Comparison of ENCODE assay signal across 8 mouse cellular contexts in genomic region chr19:40401213-40401612, GRCm38 (mm10).
DNase-seq lines count a peak whose midpoint lies in the region; ATAC-seq lines count a peak whose summit lies in the region.

No protein-coding gene starts in this region.

- peaks cover 3% of the 10 kb centered on the region; the same call in 1 of the 2 replicates for H3K36me3 ChIP-seq in forebrain, embryonic 15.5 days
- no peaks in the 10 kb centered on the region for H3K36me3 ChIP-seq in forebrain, embryonic 14.5 days (ENCODE audit: control insufficient read depth, insufficient read depth, low read length)
- no peaks in the 10 kb centered on the region for H3K36me3 ChIP-seq in lung, embryonic 16.5 days (ENCODE audit: control insufficient read depth, insufficient read depth, low read length)

- no peaks in the 10 kb centered on the region for H3K27me3 ChIP-seq in forebrain, embryonic 15.5 days
- no peaks in the 10 kb centered on the region for H3K27me3 ChIP-seq in forebrain, embryonic 14.5 days (replicated peaks; ENCODE audit: control insufficient read depth, insufficient read depth, low read length)
- no peaks in the 10 kb centered on the region for H3K27me3 ChIP-seq in lung, embryonic 16.5 days (ENCODE audit: control insufficient read depth, insufficient read depth, low read depth, low read length)

- no peak overlapping the region for H3K4me2 ChIP-seq in forebrain, embryonic 15.5 days (replicated peaks)
- no peak overlapping the region for H3K4me2 ChIP-seq in forebrain, embryonic 14.5 days (ENCODE audit: low read length)
- no peak overlapping the region for H3K4me2 ChIP-seq in lung, embryonic 16.5 days (ENCODE audit: low read depth, low read length)

- H3K9ac ChIP-seq in forebrain, embryonic 15.5 days (replicated peaks) = no peak overlapping the region
- no peak overlapping the region for H3K9ac ChIP-seq in forebrain, embryonic 14.5 days (ENCODE audit: low read length)
- H3K9ac ChIP-seq in lung, embryonic 16.5 days (ENCODE audit: low read length) = no peak overlapping the region

- no peak overlapping the region for H3K4me3 ChIP-seq in forebrain, embryonic 15.5 days
- no peak overlapping the region for H3K4me3 ChIP-seq in forebrain, embryonic 14.5 days (ENCODE audit: low read depth, low read length)
- no peak overlapping the region for H3K4me3 ChIP-seq in lung, embryonic 16.5 days (ENCODE audit: low read length)

- DNase-seq in forebrain, embryonic 14.5 days (ENCODE audit: low spot score) = no peak
- DNase-seq in 3134 (ENCODE audit: extremely low read depth, insufficient read length, low spot score) = peak; percentile 39
- peak; percentile 65 for DNase-seq in fat pad, adult 2 months (ENCODE audit: extremely low read depth, low read depth, low spot score)
- DNase-seq in ovary, postnatal 10 days (ENCODE audit: low spot score) = no peak
- DNase-seq in layer of hippocampus, adult 9-10 months (ENCODE audit: low spot score) = no peak
- no peak for DNase-seq in cerebellum, adult 9-11 months

- ATAC-seq in forebrain, embryonic 15.5 days (replicated peaks) = 0 out of 2 replicates have a peak, but pooled peaks have one; percentile 29
- no peak for ATAC-seq in forebrain, embryonic 14.5 days
- peak; percentile 63 for ATAC-seq in lung, embryonic 16.5 days (ENCODE audit: low read depth)

- H3K4me1 ChIP-seq in forebrain, embryonic 15.5 days = peaks cover 6% of the 10 kb centered on the region
- H3K4me1 ChIP-seq in forebrain, embryonic 14.5 days (ENCODE audit: control insufficient read depth, insufficient read depth, low read length) = no peaks in the 10 kb centered on the region
- peaks cover 23% of the 10 kb centered on the region for H3K4me1 ChIP-seq in lung, embryonic 16.5 days (replicated peaks; ENCODE audit: control insufficient read depth, insufficient read depth, low read length)

- 69% methylated on average over 7 of the region's 7 CpGs for WGBS in forebrain, embryonic 15.5 days
- WGBS in forebrain, embryonic 14.5 days = 73% methylated on average over 7 of the region's 7 CpGs
- 18% methylated on average over 7 of the region's 7 CpGs for WGBS in lung, embryonic 16.5 days

- H3K9me3 ChIP-seq in forebrain, embryonic 15.5 days = no peaks in the 10 kb centered on the region
- no peaks in the 10 kb centered on the region for H3K9me3 ChIP-seq in forebrain, embryonic 14.5 days (replicated peaks; ENCODE audit: control insufficient read depth, low read length)
- H3K9me3 ChIP-seq in lung, embryonic 16.5 days (ENCODE audit: control insufficient read depth, low read length) = no peaks in the 10 kb centered on the region

- H3K27ac ChIP-seq in forebrain, embryonic 15.5 days (replicated peaks) = no peak overlapping the region
- no peak overlapping the region for H3K27ac ChIP-seq in forebrain, embryonic 14.5 days (ENCODE audit: low read depth, low read length)
- no peak overlapping the region for H3K27ac ChIP-seq in lung, embryonic 16.5 days (ENCODE audit: low read length)

Comparison
In these comparisons a context has a peak if more than half of its experiments do, and no peak if none do; other contexts are left out.
1. DNase-seq: peak in 3134 (single experiment) and fat pad, adult 2 months (single experiment); none in forebrain, embryonic 14.5 days (single experiment), ovary, postnatal 10 days (single experiment), layer of hippocampus, adult 9-10 months (single experiment) and cerebellum, adult 9-11 months (single experiment).